8 mouse cellular contexts compared by ENCODE assay signal in genomic region chr16:36071450-36072379, GRCm38 (mm10). TPM values are rescaled to one million over a fixed set of nuclear protein-coding genes. Genes with fewer than 3 reads are reported as not detected.
DNase-seq lines count a peak whose midpoint lies in the region; ATAC-seq lines count a peak whose summit lies in the region.

Gene Fam162a, minus strand, starts transcription at chr16:36071594.
Gene Ccdc58, plus strand, starts transcription at chr16:36071685.

- peaks cover 24% of the 10 kb centered on the region for H3K4me1 ChIP-seq in intestine, embryonic 14.5 days (replicated peaks; ENCODE audit: control insufficient read depth, insufficient read depth, low read length)

- H3K9me3 ChIP-seq in intestine, embryonic 14.5 days (ENCODE audit: control insufficient read depth, low read length): no peaks in the 10 kb centered on the region

- peak; percentile 97 for ATAC-seq in intestine, embryonic 14.5 days (replicated peaks; ENCODE audit: low FRiP score, low TSS enrichment, low read depth)

- intact Hi-C loops in left cerebral cortex, postnatal 14 days (cut with DNase I): loop anchor here (2.0 to 10.0 kb wide), 2 partner anchors 31 to 943 kb away; partner anchors contain the start of genes Polq and Wdr5b

- peak within 1 kb of the TSS; percentile 80 for H3K4me2 ChIP-seq in intestine, embryonic 14.5 days (ENCODE audit: low read length)

- peak; percentile 93 to 98 for DNase-seq in adrenal gland, adult (ENCODE audit: inconsistent age in 2 of 2, low spot score in 1 of 2)
- peak; percentile 94 for DNase-seq in embryo, embryonic 10.5 days (ENCODE audit: low spot score)
- DNase-seq in gastrocnemius, postnatal 25 days: peak; percentile 93
- DNase-seq in intestine, embryonic 14.5 days (ENCODE audit: low spot score): peak; percentile 97
- DNase-seq in left cerebral cortex, postnatal 14 days (ENCODE audit: low spot score in 2 of 2): peak; percentile 93
- DNase-seq in mesoderm, embryonic 11.5 days (ENCODE audit: low read depth, low spot score): peak; percentile 92
- peak; percentile 89 to 90 for DNase-seq in right cerebral cortex, postnatal 36 days (ENCODE audit: low spot score in 2 of 2)
- DNase-seq in yolk sac, embryonic 10.5 days (ENCODE audit: low spot score): peak; percentile 90

- H3K36me3 ChIP-seq in intestine, embryonic 14.5 days (ENCODE audit: control insufficient read depth, insufficient read depth, low read length): 0 out of 2 replicates have a peak, but pooled peaks cover 6% of the 10 kb centered on the region

- peak within 1 kb of the TSS; percentile 85 for H3K9ac ChIP-seq in intestine, embryonic 14.5 days (ENCODE audit: low read length)

- no peaks in the 10 kb centered on the region for H3K27me3 ChIP-seq in intestine, embryonic 14.5 days (replicated peaks; ENCODE audit: control insufficient read depth, insufficient read depth, low read length)

- H3K27ac ChIP-seq in intestine, embryonic 14.5 days (ENCODE audit: low read depth): peak within 1 kb of the TSS; percentile 98

- WGBS in intestine, embryonic 14.5 days: under 1% methylated on average over 80 of the region's 81 CpGs

- peak within 1 kb of the TSS; percentile 73 for H3K4me3 ChIP-seq in intestine, embryonic 14.5 days (ENCODE audit: low read depth, low read length)

RNA-seq across cellular contexts. Expression of gene Fam162a, which starts in this region (rescaled TPM):
- total RNA-seq in gastrocnemius, postnatal 25 days (2021): 100 to 1,000 TPM; 115 to 131 TPM
- 424 and 457 TPM in 2 replicates for polyA plus RNA-seq in intestine, embryonic 14.5 days (2014; fragmentation: Nextera tagmentation; extraction: Ambion mirVana)
- total RNA-seq in left cerebral cortex, postnatal 14 days (2021): 10 to 100 TPM; 66.1 to 66.4 TPM

RNA-seq across cellular contexts. Expression of gene Ccdc58, which starts in this region (rescaled TPM):
- 10 to 100 TPM; 27.7 to 28.4 TPM for total RNA-seq in gastrocnemius, postnatal 25 days (2021)
- polyA plus RNA-seq in intestine, embryonic 14.5 days (2014; fragmentation: Nextera tagmentation; extraction: Ambion mirVana): 92.4 and 93.1 TPM in 2 replicates
- total RNA-seq in left cerebral cortex, postnatal 14 days (2021): 10 to 100 TPM; 18.6 to 21.3 TPM

Comparison
In these comparisons a context has a peak if more than half of its experiments do, and no peak if none do; other contexts are left out.
1. Peak in every context shown above with its lines: DNase-seq, ATAC-seq, H3K4me3 ChIP-seq and H3K27ac ChIP-seq.